Mouse (Mus musculus) embryonic facial prominence, embryonic 11.5 days (tissue): ENCODE results near the gene Adgrf5. TPM values are rescaled to one million over a fixed set of nuclear protein-coding genes. Genes with fewer than 3 reads are reported as not detected.

Source experiments
- ATAC-seq: fragments of 200-750 bp; cut with Nextera tagmentation; replicated peaks from 2 replicates; pipeline ENCODE4 v1.8.0; 2017; ENCODE audit warnings: low read depth; ENCODE audit not compliant: insufficient number of reproducible peaks, low FRiP score, low TSS enrichment
- DNase-seq: peaks from one replicate; pipeline ENCODE4 v3.0.0-alpha.2; 2015; ENCODE audit warnings: low spot score
- H3K27ac ChIP-seq: fragments of 300-500 bp; sonication (generic); replicated peaks from 2 replicates; pipeline ENCODE4 v1.5.1; 2014; ENCODE audit warnings: mild to moderate bottlenecking, low read depth, low read length, control low read depth
- H3K27me3 ChIP-seq: fragments of 300-500 bp; sonication (generic); 2 replicates; pipeline ENCODE4 v1.6.1; 2014; ENCODE audit warnings: mild to moderate bottlenecking, low read length, moderate library complexity, mixed read lengths; ENCODE audit not compliant: control insufficient read depth, insufficient read depth
- H3K36me3 ChIP-seq: fragments of 300-500 bp; sonication (generic); replicated peaks from 2 replicates; pipeline ENCODE4 v1.6.1; 2014; ENCODE audit warnings: low read depth, mild to moderate bottlenecking, low read length, moderate library complexity, mixed read lengths; ENCODE audit not compliant: control insufficient read depth, insufficient read depth
- H3K4me1 ChIP-seq: fragments of 300-500 bp; sonication (generic); 2 replicates; pipeline ENCODE4 v1.6.1; 2014; ENCODE audit warnings: low read length, mixed read lengths; ENCODE audit not compliant: control insufficient read depth, insufficient read depth
- H3K4me2 ChIP-seq: fragments of 300-500 bp; sonication (generic); 2 replicates; pipeline ENCODE4 v1.6.1; 2014; ENCODE audit warnings: low read depth, mild to moderate bottlenecking, control low read depth, low read length, moderate library complexity
- H3K4me3 ChIP-seq: fragments of 300-500 bp; sonication (generic); 2 replicates; pipeline ENCODE4 v1.5.1; 2014; ENCODE audit warnings: low read depth, low read length, control low read depth
- H3K9ac ChIP-seq: fragments of 300-500 bp; sonication (generic); replicated peaks from 2 replicates; pipeline ENCODE4 v1.6.1; 2014; ENCODE audit warnings: mild to moderate bottlenecking, control low read depth, low read length
- H3K9me3 ChIP-seq: fragments of 300-500 bp; sonication (generic); replicated peaks from 2 replicates; pipeline ENCODE4 v1.6.1; 2016; ENCODE audit warnings: mild to moderate bottlenecking, low read length, inconsistent platforms, mixed read lengths; ENCODE audit not compliant: control insufficient read depth
- WGBS: fragments of 180-500 bp; shearing (Covaris S2); extraction: QIAGEN DNeasy Blood & Tissue Kit; methylation state at CpG from one replicate; pipeline ENCODE4 v1.1.7; 2014; 5-methylcytosine and 5-hydroxymethylcytosine counted together
- polyA plus RNA-seq: library from polyadenylated mRNA; unstranded; fragments of >200 nt; fragmentation: Nextera tagmentation; extraction: Ambion mirVana; gene quantifications from 2 replicates; pipeline ENCODE4 v1.2.1, GENCODE M21; 2014

Adgrf5 gene
- polyA plus RNA-seq, 1 experiment from 2014 or later = 8.5 TPM

- H3K4me1 ChIP-seq = no peaks in the 10 kb centered on the region
- no peak overlapping the region for H3K4me3 ChIP-seq
- no peak for ATAC-seq
- H3K27me3 ChIP-seq = no peaks in the 10 kb centered on the region
- no peak overlapping the region for H3K4me2 ChIP-seq
- no peak overlapping the region for H3K27ac ChIP-seq
- 70% methylated on average over 5 of the region's 5 CpGs for WGBS
- H3K9me3 ChIP-seq = no peaks in the 10 kb centered on the region
- H3K9ac ChIP-seq = no peak overlapping the region
- H3K36me3 ChIP-seq = no peaks in the 10 kb centered on the region
- DNase-seq = no peak
Observed at GRCm38 (mm10) chr17:43431692-43432091, 71.4 kb downstream of the Adgrf5 start.

GRCm38 (mm10) chr17:43434485-43434884 is 74.2 kb downstream of the Adgrf5 start:
- H3K4me1 ChIP-seq = no peaks in the 10 kb centered on the region
- no peaks in the 10 kb centered on the region for H3K36me3 ChIP-seq
- no peak for DNase-seq
- no peak overlapping the region for H3K9ac ChIP-seq
- 83% methylated on average over 8 of the region's 8 CpGs for WGBS
- no peak for ATAC-seq
- H3K4me2 ChIP-seq = no peak overlapping the region
- no peaks in the 10 kb centered on the region for H3K27me3 ChIP-seq
- H3K27ac ChIP-seq = no peak overlapping the region
- no peaks in the 10 kb centered on the region for H3K9me3 ChIP-seq
- no peak overlapping the region for H3K4me3 ChIP-seq

- no peak overlapping the region for H3K27ac ChIP-seq
- H3K9me3 ChIP-seq = no peaks in the 10 kb centered on the region
- H3K9ac ChIP-seq = no peak overlapping the region
- 92% methylated on average over 1 of the region's 1 CpGs for WGBS
- ATAC-seq (no peak), DNase-seq (no peak)
- no peak overlapping the region for H3K4me3 ChIP-seq
- H3K4me2 ChIP-seq = no peak overlapping the region
- H3K27me3 ChIP-seq = no peaks in the 10 kb centered on the region
- no peaks in the 10 kb centered on the region for H3K36me3 ChIP-seq
- H3K4me1 ChIP-seq = no peaks in the 10 kb centered on the region
Observed at GRCm38 (mm10) chr17:43451216-43451615, 91.0 kb downstream of the Adgrf5 start.

GRCm38 (mm10) chr17:43458598-43458997 is 98.3 kb downstream of the Adgrf5 start:
- Histone ChIP-seq H3K9ac (no peak overlapping the region), H3K4me3 (no peak overlapping the region), H3K9me3 (no peaks in the 10 kb centered on the region), H3K27me3 (no peaks in the 10 kb centered on the region), H3K27ac (no peak overlapping the region), H3K4me1 (no peaks in the 10 kb centered on the region; the same call in 1 of the 2 replicates), H3K4me2 (no peak overlapping the region), H3K36me3 (no peaks in the 10 kb centered on the region)
- no peak for ATAC-seq
- DNase-seq = peak; percentile 87
- WGBS = 8% methylated on average over 9 of the region's 9 CpGs

GRCm38 (mm10) chr17:43459737-43460230 is 99.5 kb downstream of the Adgrf5 start:
- no peak overlapping the region for H3K4me3 ChIP-seq
- no peak overlapping the region for H3K4me2 ChIP-seq
- H3K4me1 ChIP-seq = no peaks in the 10 kb centered on the region; the same call in 1 of the 2 replicates
- H3K9me3 ChIP-seq = no peaks in the 10 kb centered on the region
- no peak overlapping the region for H3K27ac ChIP-seq
- DNase-seq = peak; percentile 35
- no peak overlapping the region for H3K9ac ChIP-seq
- H3K27me3 ChIP-seq = no peaks in the 10 kb centered on the region
- ATAC-seq = peak; percentile 8; the same call in 1 of the 2 replicates
- WGBS = 73% methylated on average over 12 of the region's 12 CpGs
- no peaks in the 10 kb centered on the region for H3K36me3 ChIP-seq

DNA sequence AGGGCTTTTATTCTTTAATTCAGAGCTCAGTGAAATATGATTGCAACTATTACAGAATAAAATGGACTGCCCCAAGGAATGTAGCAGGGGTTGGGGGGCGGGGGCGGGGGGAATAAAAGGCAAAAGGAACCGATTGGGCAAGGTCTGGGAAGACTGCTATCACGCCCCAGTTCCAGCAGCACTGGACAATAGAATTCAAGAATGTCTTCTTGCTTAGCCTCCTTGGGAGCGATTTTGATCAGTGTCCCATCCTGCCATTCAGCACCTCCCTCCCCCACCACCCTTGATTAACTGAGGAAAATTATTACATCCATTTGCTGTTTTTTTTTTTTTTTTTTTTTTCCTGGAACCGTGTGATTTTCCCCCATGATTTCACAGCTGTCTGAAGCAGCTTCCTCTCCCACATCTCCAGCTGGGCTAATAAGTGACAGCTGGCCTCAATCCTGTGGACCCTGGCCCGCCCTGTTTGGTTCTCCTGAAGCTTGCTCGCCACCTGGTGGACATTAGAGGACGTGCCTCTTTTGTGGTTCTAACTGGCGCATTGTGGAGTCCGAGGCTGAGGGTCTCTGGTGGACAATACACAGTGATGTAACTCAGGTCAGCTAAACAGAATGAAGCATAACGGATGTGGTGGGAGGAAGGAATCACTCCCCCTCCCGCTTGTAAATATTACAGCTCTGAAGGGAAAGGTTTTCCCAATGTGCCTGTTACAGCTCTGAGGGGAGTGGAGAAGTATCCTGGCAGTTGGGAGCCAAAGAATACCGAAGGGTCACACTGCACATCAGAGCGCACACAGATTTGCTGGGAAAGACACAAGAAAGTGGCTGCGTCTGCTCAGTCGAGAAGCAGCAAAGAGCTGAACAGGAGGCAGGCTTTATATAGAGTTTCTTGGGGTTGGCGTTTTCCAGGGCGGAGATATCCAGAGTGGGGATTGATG is 100.3 kb downstream of the Adgrf5 start:
- no peak overlapping the region; the same call in 1 of the 2 replicates for H3K9ac ChIP-seq
- no peak overlapping the region for H3K27ac ChIP-seq
- no peaks in the 10 kb centered on the region for H3K36me3 ChIP-seq
- no peak overlapping the region for H3K4me3 ChIP-seq
- no peak overlapping the region for H3K4me2 ChIP-seq
- H3K9me3 ChIP-seq = no peaks in the 10 kb centered on the region
- H3K4me1 ChIP-seq = no peaks in the 10 kb centered on the region; the same call in 1 of the 2 replicates
- peak; percentile 91 for ATAC-seq
- peak; percentile 96 for DNase-seq
- WGBS = 36% methylated on average over 19 of the region's 19 CpGs
- H3K27me3 ChIP-seq = no peaks in the 10 kb centered on the region

DNA sequence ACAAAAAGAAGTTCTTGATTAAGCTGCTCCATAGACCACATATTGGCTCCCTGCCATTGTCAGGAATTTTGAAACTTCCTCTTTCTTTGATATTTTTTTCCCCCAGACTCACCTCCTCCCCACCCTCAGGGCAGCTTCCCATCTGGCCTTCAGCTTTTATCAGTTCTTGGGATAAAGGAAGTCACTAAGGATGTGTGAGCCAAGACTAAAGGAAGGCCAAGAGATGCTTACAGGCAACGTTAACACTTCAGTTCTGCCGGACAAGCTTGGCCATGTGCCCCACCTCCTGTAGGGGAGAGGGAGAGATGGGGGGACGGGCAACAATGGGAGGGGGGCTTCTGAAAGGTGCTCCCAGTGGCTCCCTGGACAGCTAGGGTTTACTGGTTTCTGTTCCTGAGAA is 109.8 kb downstream of the Adgrf5 start:
- H3K27me3 ChIP-seq = no peaks in the 10 kb centered on the region
- no peak for ATAC-seq
- no peak for DNase-seq
- H3K4me2 ChIP-seq = no peak overlapping the region
- H3K9ac ChIP-seq = no peak overlapping the region
- H3K4me3 ChIP-seq = no peak overlapping the region
- WGBS = 47% methylated on average over 3 of the region's 3 CpGs
- H3K27ac ChIP-seq = no peak overlapping the region
- no peaks in the 10 kb centered on the region for H3K9me3 ChIP-seq
- H3K36me3 ChIP-seq = no peaks in the 10 kb centered on the region
- H3K4me1 ChIP-seq = no peaks in the 10 kb centered on the region

GRCm38 (mm10) chr17:43472558-43472957 is 112.3 kb downstream of the Adgrf5 start:
- WGBS = 80% methylated on average over 4 of the region's 4 CpGs
- Histone ChIP-seq H3K4me1 (no peaks in the 10 kb centered on the region), H3K27ac (no peak overlapping the region), H3K27me3 (no peaks in the 10 kb centered on the region), H3K36me3 (no peaks in the 10 kb centered on the region), H3K4me2 (no peak overlapping the region), H3K9ac (no peak overlapping the region), H3K9me3 (no peaks in the 10 kb centered on the region), H3K4me3 (no peak overlapping the region)
- ATAC-seq = no peak
- DNase-seq = no peak
